Mouse (Mus musculus) CH12.LX (cell line): ENCODE measurements around the gene Esrrb. TPM values are rescaled to one million over a fixed set of nuclear protein-coding genes. Genes with fewer than 3 reads are reported as not detected.

ENCODE experiments used
- DNase-seq: peaks from one replicate; pipeline ENCODE4 v3.0.0-alpha.2; 2013; ENCODE audit errors: extremely low read depth
- H3K27ac ChIP-seq: 2 replicates; pipeline ENCODE4 v1.5.1; 2012; ENCODE audit warnings: low read depth, mild to moderate bottlenecking, control low read depth, moderate library complexity; ENCODE audit not compliant: insufficient read depth
- H3K27me3 ChIP-seq: replicated peaks from 2 replicates; pipeline ENCODE3; 2012; ENCODE audit warnings: inconsistent platforms
- H3K36me3 ChIP-seq, 2 experiments: replicated peaks in 1 of 2; 2 replicates each; pipeline versions ENCODE3 to v1.6.1; 2012; ENCODE audit warnings: inconsistent platforms in 1 of 2, low read length in 1 of 2, mild to moderate bottlenecking in 1 of 2, mixed read lengths in 1 of 2, moderate library complexity in 1 of 2; ENCODE audit not compliant: control insufficient read depth in 1 of 2, insufficient read depth in 1 of 2
- H3K4me1 ChIP-seq, 2 experiments: 2 replicates each; pipeline ENCODE4 v1.6.1; 2012; ENCODE audit warnings: inconsistent platforms in 1 of 2, moderate library complexity in 1 of 2; ENCODE audit not compliant: insufficient read depth in 2 of 2, control insufficient read depth in 1 of 2
- H3K4me2 ChIP-seq: 2 replicates; pipeline ENCODE4 v1.6.1; 2012; ENCODE audit warnings: low read depth, mild to moderate bottlenecking, control low read depth; ENCODE audit not compliant: poor library complexity, insufficient read depth, severe bottlenecking
- H3K4me3 ChIP-seq, 3 experiments: fragments of 150-350 bp in 1 of 3; sonication (generic) in 1 of 3; replicated peaks in 1 of 3; 2 replicates each; pipeline versions ENCODE3 to v1.5.1; 2011 to 2012; ENCODE audit warnings: low read depth in 2 of 3, low read length in 2 of 3, mild to moderate bottlenecking in 2 of 3, moderate library complexity in 2 of 3, control low read depth in 1 of 3, improper control_type of control experiment in 1 of 3, inconsistent platforms in 1 of 3, mixed read lengths in 1 of 3; ENCODE audit not compliant: poor library complexity in 1 of 3
- H3K79me2 ChIP-seq: replicated peaks from 2 replicates; pipeline ENCODE4 v1.6.1; 2012; ENCODE audit warnings: mild to moderate bottlenecking, moderate library complexity; ENCODE audit not compliant: control insufficient read depth, poor library complexity, insufficient read depth, severe bottlenecking; ENCODE audit errors: extremely low read depth
- H3K9ac ChIP-seq: 2 replicates; pipeline ENCODE4 v1.6.1; 2012; ENCODE audit warnings: low read depth, mild to moderate bottlenecking, control low read depth, moderate library complexity; ENCODE audit not compliant: insufficient read depth
- H3K9me3 ChIP-seq: replicated peaks from 2 replicates; pipeline ENCODE3; 2012; ENCODE audit warnings: low read length, inconsistent platforms, mixed read lengths
- CHD2 ChIP-seq: IDR thresholded peaks from 2 replicates; pipeline ENCODE4 v1.6.1; 2011; ENCODE audit warnings: low read length, improper control_type of control experiment
- CTCF ChIP-seq, 2 experiments: IDR thresholded peaks in 1 of 2; conservative IDR thresholded peaks in 1 of 2; 2 replicates each; pipeline ENCODE4 v1.5.1; 2011 to 2012; ENCODE audit warnings: low read depth in 2 of 2, low read length in 2 of 2, improper control_type of control experiment in 1 of 2, inconsistent platforms in 1 of 2, mild to moderate bottlenecking in 1 of 2, moderate library complexity in 1 of 2
- ETS1 ChIP-seq: conservative IDR thresholded peaks from 2 replicates; pipeline ENCODE4 v1.6.1; 2012; ENCODE audit warnings: low read depth, mild to moderate bottlenecking, inconsistent platforms, low read length, improper control_type of control experiment, moderate library complexity
- GABPA ChIP-seq: IDR thresholded peaks from 2 replicates; pipeline ENCODE4 v1.6.1; 2012; ENCODE audit warnings: low read depth, low read length, improper control_type of control experiment, inconsistent platforms; ENCODE audit not compliant: insufficient replicate concordance
- HCFC1 ChIP-seq: IDR thresholded peaks from 2 replicates; pipeline ENCODE4 v1.6.1; 2012; ENCODE audit warnings: low read depth, mild to moderate bottlenecking, inconsistent platforms, low read length, improper control_type of control experiment
- IRF4 ChIP-seq: IDR thresholded peaks from 2 replicates; pipeline ENCODE4 v1.6.1; 2014; ENCODE audit warnings: low read depth, mild to moderate bottlenecking, inconsistent platforms, low read length, improper control_type of control experiment
- JUN ChIP-seq: IDR thresholded peaks from 2 replicates; pipeline ENCODE4 v1.6.1; 2011; ENCODE audit warnings: low read depth, mild to moderate bottlenecking, low read length, improper control_type of control experiment, moderate library complexity; ENCODE audit not compliant: insufficient read depth
- JUND ChIP-seq: conservative IDR thresholded peaks from 2 replicates; pipeline ENCODE4 v1.6.1; 2011; ENCODE audit warnings: low read depth, low read length, improper control_type of control experiment
- MAX ChIP-seq: IDR thresholded peaks from 2 replicates; pipeline ENCODE4 v1.6.1; 2011; ENCODE audit warnings: low read length, improper control_type of control experiment
- MXI1 ChIP-seq: IDR thresholded peaks from 2 replicates; pipeline ENCODE4 v1.6.1; 2011; ENCODE audit warnings: mild to moderate bottlenecking, low read depth, low read length, improper control_type of control experiment
- MYC ChIP-seq: IDR thresholded peaks from 2 replicates; pipeline ENCODE4 v1.6.1; 2011; ENCODE audit warnings: low read depth, mild to moderate bottlenecking, improper control_type of control experiment, low read length
- NELFE ChIP-seq: IDR thresholded peaks from 2 replicates; pipeline ENCODE4 v1.6.1; 2011; ENCODE audit warnings: low read depth, low read length, improper control_type of control experiment
- PAX5 ChIP-seq: IDR thresholded peaks from 2 replicates; pipeline ENCODE4 v1.6.1; 2012; ENCODE audit warnings: low read length, inconsistent platforms, mixed read lengths
- RAD21 ChIP-seq: IDR thresholded peaks from 2 replicates; pipeline ENCODE4 v1.6.1; 2011; ENCODE audit warnings: low read depth, mild to moderate bottlenecking, low read length, improper control_type of control experiment, moderate library complexity
- RCOR1 ChIP-seq: conservative IDR thresholded peaks from 2 replicates; pipeline ENCODE4 v1.6.1; 2012; ENCODE audit warnings: low read depth, mild to moderate bottlenecking, inconsistent platforms, low read length, improper control_type of control experiment
- SIN3A ChIP-seq: IDR thresholded peaks from 2 replicates; pipeline ENCODE4 v1.6.1; 2012; ENCODE audit warnings: low read length, improper control_type of control experiment, inconsistent platforms
- SMC3 ChIP-seq: IDR thresholded peaks from 2 replicates; pipeline ENCODE4 v1.6.1; 2011; ENCODE audit warnings: low read depth, low read length, improper control_type of control experiment
- TCF12 ChIP-seq: IDR thresholded peaks from 2 replicates; pipeline ENCODE4 v1.6.1; 2014; ENCODE audit warnings: low read depth, mild to moderate bottlenecking, inconsistent platforms, low read length, improper control_type of control experiment
- USF1 ChIP-seq: IDR thresholded peaks from 2 replicates; pipeline ENCODE4 v1.6.1; 2014; ENCODE audit warnings: low read depth, mild to moderate bottlenecking, inconsistent platforms, low read length, improper control_type of control experiment
- ZC3H11A ChIP-seq: IDR thresholded peaks from 2 replicates; pipeline ENCODE4 v1.6.1; 2012; ENCODE audit warnings: low read depth, mild to moderate bottlenecking, inconsistent platforms, low read length, improper control_type of control experiment
- ZNF384 ChIP-seq: IDR thresholded peaks from 2 replicates; pipeline ENCODE4 v1.6.1; 2012; ENCODE audit warnings: low read depth, low read length, improper control_type of control experiment, inconsistent platforms
- dilution Hi-C: fragments of 300-500 bp; cut with MboI; formaldehyde crosslinking; loops from 2 replicates; pipeline ENCODE4 v1.14.3; 2020; ENCODE audit warnings: low sequenced_read_pairs; ENCODE audit not compliant: extremely low pct_unique_long_range_greater_than_20kb, extremely low pct_ligation_motif_present
- in situ Hi-C: fragments of 300-500 bp; cut with MboI; formaldehyde crosslinking; loops from 3 replicates; pipeline ENCODE4 v1.14.3; 2019; ENCODE audit warnings: low sequenced_read_pairs, low pct_ligation_motif_present, low pct_unique_long_range_greater_than_20kb, mixed read lengths
- polyA plus RNA-seq: library from polyadenylated mRNA; unstranded; fragments of >175 nt; gene quantifications from 2 replicates; pipeline ENCODE4 v1.2.1, GENCODE M21; 2012; ENCODE audit warnings: low read depth; ENCODE audit not compliant: insufficient read length
- total RNA-seq, 2 experiments: library from RNA; depleted of rRNA; stranded (reverse); fragments of 300-350 nt in 1 of 2; fragments of >200 nt in 1 of 2; gene quantifications; 2 replicates each; pipeline ENCODE4 v1.2.3; 2012 to 2014

Gene Esrrb
- total and polyA plus RNA-seq, 3 experiments = not detected

GRCm38 (mm10) chr12:86492822-86493221 is 131.9 kb downstream of the Esrrb start:
- Histone ChIP-seq H3K27me3 (peaks cover 75% of the 10 kb centered on the region), H3K9ac (no peak overlapping the region), H3K4me1 (no peaks in the 10 kb centered on the region), H3K79me2 (no peaks in the 10 kb centered on the region), H3K4me3 (no peak overlapping the region), H3K27ac (no peak overlapping the region), H3K9me3 (peaks cover 2% of the 10 kb centered on the region), H3K4me2 (no peak overlapping the region), H3K36me3 (no peaks in the 10 kb centered on the region)
- DNase-seq = no peak
- in situ Hi-C loops = no loop called here
- dilution Hi-C loops = no loop called here
- TF ChIP-seq JUND (no peak), TCF12 (no peak), CHD2 (no peak), RAD21 (no peak), ETS1 (no peak), SMC3 (no peak), MXI1 (no peak), HCFC1 (no peak), GABPA (no peak), SIN3A (no peak), CTCF (conservative IDR thresholded peaks at IDR 0.05 in 1 of 2, IDR thresholded peaks at IDR 0.05 in 1 of 2; ENCODE audit: low read depth in 2 of 2, low read length in 2 of 2) (no peak), PAX5 (no peak), ZC3H11A (no peak), MYC (no peak), MAX (no peak), RCOR1 (no peak), NELFE (no peak), ZNF384 (no peak), JUN (no peak)

DNA sequence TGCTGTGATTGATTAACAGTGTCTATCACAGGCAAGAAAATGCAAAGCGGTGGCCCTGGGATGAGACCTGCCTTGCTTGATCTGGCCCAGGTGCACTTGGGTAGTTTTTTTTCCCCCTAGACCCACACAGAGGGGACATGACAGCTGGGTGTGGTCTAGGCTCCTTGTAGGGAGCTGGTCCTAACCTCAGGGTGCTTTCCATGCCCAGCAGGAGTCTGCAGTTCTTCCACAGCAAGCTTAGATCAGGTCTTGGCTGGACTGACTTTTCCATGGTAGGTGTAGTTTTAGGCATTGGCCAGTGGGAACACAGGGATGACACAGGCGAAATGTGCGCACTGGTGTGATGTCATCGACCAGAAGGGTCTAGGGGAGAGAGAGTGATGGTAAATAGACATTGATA is 136.2 kb downstream of the Esrrb start:
- no peaks in the 10 kb centered on the region for H3K4me1 ChIP-seq

More for the DNA sequence above, 136.2 kb downstream of the Esrrb start:
- no peak for TF ChIP-seq USF1
- no peak for TF ChIP-seq IRF4
- TF ChIP-seq, all 38 proteins: peak for 0
- no peak overlapping the region for H3K9ac ChIP-seq
- H3K4me3 ChIP-seq = no peak overlapping the region
- peaks cover 3% of the 10 kb centered on the region for H3K9me3 ChIP-seq
- H3K4me2 ChIP-seq = no peak overlapping the region
- H3K36me3 ChIP-seq = no peaks in the 10 kb centered on the region
- no peak for DNase-seq
- peaks cover 69% of the 10 kb centered on the region for H3K27me3 ChIP-seq
- in situ Hi-C loops = no loop called here
- dilution Hi-C loops = no loop called here
- no peak overlapping the region for H3K27ac ChIP-seq
- no peaks in the 10 kb centered on the region for H3K79me2 ChIP-seq
